Mouse (Mus musculus) kidney, embryonic 14.5 days (tissue): ENCODE measurements around the gene Dock6. TPM values are rescaled to one million over a fixed set of nuclear protein-coding genes. Genes with fewer than 3 reads are reported as not detected.
A peak's percentile ranks its signal among the peaks of the same experiment; 100 is the strongest.
"Not testable (repeated sequence)": the region's sequence is repeated elsewhere in the genome, so short reads cannot be mapped to it uniquely, and the experiment has no call there.

Experiments used
- ATAC-seq: fragments of 200-750 bp; cut with Nextera tagmentation; 2 replicates; pipeline ENCODE4 v1.8.0; 2017; ENCODE audit warnings: moderate number of reproducible peaks, mild to moderate bottlenecking, moderate TSS enrichment, moderate library complexity; ENCODE audit not compliant: low FRiP score, low TSS enrichment
- H3K27ac ChIP-seq: fragments of 300-500 bp; sonication (generic); 2 replicates; pipeline ENCODE4 v1.5.1; 2014; ENCODE audit warnings: low read depth, mild to moderate bottlenecking, low read length, moderate library complexity, mixed read lengths
- H3K27me3 ChIP-seq: fragments of 300-500 bp; sonication (generic); 2 replicates; pipeline ENCODE4 v1.6.1; 2014; ENCODE audit warnings: mild to moderate bottlenecking, low read length; ENCODE audit not compliant: control insufficient read depth, insufficient read depth
- H3K36me3 ChIP-seq: fragments of 300-500 bp; sonication (generic); 2 replicates; pipeline ENCODE4 v1.6.1; 2014; ENCODE audit warnings: low read length, mixed read lengths; ENCODE audit not compliant: control insufficient read depth, insufficient read depth
- H3K4me1 ChIP-seq: fragments of 300-500 bp; sonication (generic); 2 replicates; pipeline ENCODE4 v1.6.1; 2014; ENCODE audit warnings: low read length, mixed read lengths; ENCODE audit not compliant: control insufficient read depth, insufficient read depth
- H3K4me2 ChIP-seq: fragments of 300-500 bp; sonication (generic); replicated peaks from 2 replicates; pipeline ENCODE4 v1.6.1; 2014; ENCODE audit warnings: low read depth, mild to moderate bottlenecking, low read length
- H3K4me3 ChIP-seq: fragments of 300-500 bp; sonication (generic); 2 replicates; pipeline ENCODE4 v1.5.1; 2014; ENCODE audit warnings: mild to moderate bottlenecking, low read length
- H3K9ac ChIP-seq: fragments of 300-500 bp; sonication (generic); 2 replicates; pipeline ENCODE4 v1.6.1; 2014; ENCODE audit warnings: low read depth, mild to moderate bottlenecking, low read length, moderate library complexity
- H3K9me3 ChIP-seq: fragments of 300-500 bp; sonication (generic); 2 replicates; pipeline ENCODE4 v1.6.1; 2016; ENCODE audit warnings: low read length; ENCODE audit not compliant: control insufficient read depth
- WGBS: fragments of 180-500 bp; shearing (Covaris S2); extraction: QIAGEN DNeasy Blood & Tissue Kit; methylation state at CpG from one replicate; pipeline ENCODE4 v1.1.7; 2014; 5-methylcytosine and 5-hydroxymethylcytosine counted together
- polyA plus RNA-seq: library from polyadenylated mRNA; unstranded; fragments of >200 nt; fragmentation: Nextera tagmentation; extraction: Ambion mirVana; gene quantifications from 2 replicates; pipeline ENCODE4 v1.2.1, GENCODE M21; 2014

Gene Dock6
- 31.9 and 39.7 TPM in 2 replicates for polyA plus RNA-seq

DNA sequence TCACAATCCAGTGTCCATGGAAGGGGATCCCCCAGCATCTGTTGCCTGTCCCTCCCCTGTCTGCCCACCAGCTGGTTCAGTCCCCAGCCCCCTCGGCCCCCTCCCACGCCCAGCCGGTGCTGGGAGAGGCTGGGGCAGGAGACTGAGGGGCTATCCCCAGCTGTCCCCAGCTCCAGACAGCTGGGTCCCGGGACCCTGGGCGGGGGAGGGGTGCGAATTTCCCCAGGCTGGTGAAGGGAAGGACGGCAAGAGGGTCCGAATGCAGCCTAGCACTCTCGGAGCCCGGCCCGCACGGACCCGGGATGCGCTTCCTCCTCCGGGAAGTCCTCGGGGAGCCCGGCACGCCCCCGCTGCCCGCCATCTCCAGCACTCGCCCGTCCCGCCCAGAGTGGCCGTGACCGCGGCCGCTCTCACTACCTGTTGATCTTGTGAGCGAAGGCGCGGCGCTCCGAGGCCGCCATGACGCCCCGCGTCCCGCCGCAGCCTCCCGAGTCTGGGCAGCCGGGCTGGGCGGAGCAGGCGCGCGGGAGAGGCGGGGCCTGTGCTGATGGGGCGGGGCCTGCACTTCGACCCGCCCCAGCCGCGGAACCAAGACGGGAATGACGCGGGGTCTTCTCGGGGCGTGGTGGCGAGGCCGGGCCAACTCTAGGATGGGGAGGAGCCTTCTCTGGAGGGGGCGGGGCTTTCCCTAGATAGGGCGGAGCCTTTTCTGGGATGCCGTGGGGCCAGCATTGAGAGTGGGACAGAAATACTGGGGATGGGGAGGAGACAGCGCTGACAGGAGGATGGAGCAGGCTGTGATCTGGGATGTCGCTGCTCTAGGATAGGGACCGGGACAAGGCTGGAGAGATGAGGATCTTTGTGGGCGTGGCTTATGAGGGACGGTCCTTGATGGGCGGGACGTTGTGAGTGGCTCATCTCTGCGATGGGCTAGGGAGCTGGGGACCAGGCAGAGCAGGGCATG lies at the start of gene Dock6:
Gene Dock6, minus strand, starts transcription at position 508 of the 964 bp plus-strand sequence.
- WGBS, result under 1% methylated on average over 66 of the region's 68 CpGs
- Histone ChIP-seq H3K36me3 (no peaks in the 10 kb centered on the region), H3K4me2 (peak within 1 kb of the TSS; percentile 74), H3K27me3 (no peaks in the 10 kb centered on the region), H3K4me3 (peak within 1 kb of the TSS; percentile 84), H3K9me3 (no peaks in the 10 kb centered on the region), H3K9ac (peak within 1 kb of the TSS; percentile 78), H3K4me1 (peaks cover 28% of the 10 kb centered on the region), H3K27ac (peak within 1 kb of the TSS; percentile 57)
- ATAC-seq, result peak; percentile 92

DNA sequence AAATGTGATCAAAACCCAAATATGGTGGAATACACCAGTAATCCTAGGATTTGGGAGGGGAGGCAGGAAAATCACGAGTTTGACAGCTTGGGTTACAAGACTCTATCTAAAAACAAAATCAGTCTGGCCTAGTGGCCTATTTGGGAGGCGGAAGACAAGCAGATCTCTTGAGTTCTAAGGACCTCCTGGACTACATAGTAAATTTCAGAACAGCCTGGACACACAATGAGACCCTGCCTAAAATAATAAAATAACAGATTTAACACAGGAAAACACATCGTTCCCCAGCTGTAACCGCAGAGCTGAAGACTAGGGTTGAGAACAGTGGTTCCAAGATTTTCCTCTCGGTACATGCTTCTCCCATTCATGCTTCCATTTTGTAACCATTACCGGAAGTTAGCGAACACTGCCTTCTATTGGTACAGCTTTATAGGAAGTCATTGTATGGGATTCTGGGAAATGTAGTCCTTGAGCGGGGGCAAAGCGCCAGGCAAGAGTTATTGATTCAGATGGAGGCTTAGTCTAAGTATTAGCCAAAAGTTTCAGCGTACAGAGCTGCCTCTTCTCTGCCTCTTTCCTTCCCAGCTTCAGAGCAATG lies 48.9 kb upstream of the Dock6 start:
- WGBS, result 16% methylated on average over 10 of the region's 10 CpGs
- Histone ChIP-seq H3K9ac (no peak overlapping the region; the same call in 1 of the 2 replicates), H3K4me2 (peak overlapping the region; percentile 41), H3K4me3 (peak overlapping the region; percentile 40), H3K36me3 (no peaks in the 10 kb centered on the region), H3K27me3 (peaks cover 2% of the 10 kb centered on the region; the same call in 1 of the 2 replicates), H3K27ac (no peak overlapping the region), H3K9me3 (no peaks in the 10 kb centered on the region), H3K4me1 (no peaks in the 10 kb centered on the region)
- ATAC-seq, result peak; percentile 88

DNA sequence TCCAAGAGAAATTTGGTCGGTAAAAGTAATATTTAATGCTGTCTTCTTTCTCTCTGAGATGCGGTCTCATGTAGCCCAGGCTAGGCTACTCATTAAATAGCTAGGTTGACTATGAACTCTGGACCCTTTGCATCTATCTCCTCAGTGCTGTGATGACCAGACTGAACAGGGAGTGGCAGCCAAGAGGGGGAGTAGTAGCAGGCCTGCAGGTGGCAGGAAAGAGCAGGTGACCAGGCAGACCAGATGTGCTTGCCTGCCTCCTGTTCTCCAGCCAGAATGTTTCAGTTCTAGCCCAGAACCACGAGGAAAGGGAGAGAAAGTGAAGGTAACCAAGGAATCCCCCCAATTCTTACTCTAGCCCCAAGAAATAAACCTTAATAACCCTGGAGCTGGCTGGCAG lies 36.8 kb upstream of the Dock6 start:
- ATAC-seq, result no peak
- H3K27ac ChIP-seq, result no peak overlapping the region
- no peaks in the 10 kb centered on the region for H3K27me3 ChIP-seq
- H3K9ac ChIP-seq, result no peak overlapping the region
- H3K36me3 ChIP-seq, result no peaks in the 10 kb centered on the region
- no peak overlapping the region for H3K4me3 ChIP-seq
- H3K4me1 ChIP-seq, result no peaks in the 10 kb centered on the region
- H3K4me2 ChIP-seq, result no peak overlapping the region
- 64% methylated on average over 3 of the region's 3 CpGs for WGBS
- no peaks in the 10 kb centered on the region for H3K9me3 ChIP-seq

DNA sequence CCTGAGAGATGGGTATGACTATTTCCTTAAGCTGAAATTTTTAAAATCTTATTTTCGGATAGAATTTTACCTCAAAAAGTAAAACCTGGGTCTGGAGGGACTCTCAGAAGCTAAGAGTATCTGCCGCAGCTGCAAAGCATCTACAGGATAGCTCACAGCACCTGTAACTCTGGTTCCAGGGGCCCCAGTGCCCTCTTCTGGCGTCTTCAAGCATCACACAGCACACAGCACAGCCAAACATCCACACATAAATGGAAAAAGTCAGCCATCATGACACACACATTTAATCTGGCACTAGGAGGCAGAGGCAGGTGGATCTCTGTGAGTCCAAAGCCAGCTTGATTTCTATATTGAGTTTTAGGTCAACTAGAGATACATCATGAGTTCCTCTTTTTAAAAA lies 24.2 kb upstream of the Dock6 start:
- 51% methylated on average over 3 of the region's 3 CpGs for WGBS
- Histone ChIP-seq H3K4me2 (no peak overlapping the region), H3K9ac (no peak overlapping the region), H3K4me1 (no peaks in the 10 kb centered on the region), H3K27ac (no peak overlapping the region), H3K9me3 (no peaks in the 10 kb centered on the region), H3K27me3 (no peaks in the 10 kb centered on the region), H3K4me3 (no peak overlapping the region), H3K36me3 (no peaks in the 10 kb centered on the region)
- ATAC-seq, result no peak

DNA sequence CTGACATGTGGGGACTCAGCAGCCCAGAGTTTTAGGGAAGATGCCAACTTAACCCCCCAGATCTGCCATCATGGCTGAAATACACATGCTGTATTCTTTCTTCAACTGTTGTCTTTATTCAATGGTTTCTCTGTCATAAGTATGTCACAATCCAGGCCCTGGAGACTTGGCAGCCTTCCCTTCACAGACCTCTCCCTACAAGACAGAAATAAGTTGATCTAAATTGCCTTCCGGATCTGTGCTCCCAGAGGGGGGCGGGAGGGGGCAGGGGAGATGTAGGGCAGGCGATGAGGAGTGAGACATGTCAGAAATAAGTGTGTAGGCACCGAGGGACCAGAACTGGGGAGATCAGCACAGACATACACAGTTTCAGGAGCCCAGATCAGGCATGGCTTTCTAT lies 19.8 kb upstream of the Dock6 start:
- 65% methylated on average over 4 of the region's 4 CpGs for WGBS
- Histone ChIP-seq H3K4me2 (no peak overlapping the region), H3K27me3 (no peaks in the 10 kb centered on the region), H3K4me1 (no peaks in the 10 kb centered on the region), H3K27ac (no peak overlapping the region), H3K9ac (no peak overlapping the region), H3K36me3 (no peaks in the 10 kb centered on the region), H3K9me3 (no peaks in the 10 kb centered on the region), H3K4me3 (no peak overlapping the region)
- no peak for ATAC-seq

DNA sequence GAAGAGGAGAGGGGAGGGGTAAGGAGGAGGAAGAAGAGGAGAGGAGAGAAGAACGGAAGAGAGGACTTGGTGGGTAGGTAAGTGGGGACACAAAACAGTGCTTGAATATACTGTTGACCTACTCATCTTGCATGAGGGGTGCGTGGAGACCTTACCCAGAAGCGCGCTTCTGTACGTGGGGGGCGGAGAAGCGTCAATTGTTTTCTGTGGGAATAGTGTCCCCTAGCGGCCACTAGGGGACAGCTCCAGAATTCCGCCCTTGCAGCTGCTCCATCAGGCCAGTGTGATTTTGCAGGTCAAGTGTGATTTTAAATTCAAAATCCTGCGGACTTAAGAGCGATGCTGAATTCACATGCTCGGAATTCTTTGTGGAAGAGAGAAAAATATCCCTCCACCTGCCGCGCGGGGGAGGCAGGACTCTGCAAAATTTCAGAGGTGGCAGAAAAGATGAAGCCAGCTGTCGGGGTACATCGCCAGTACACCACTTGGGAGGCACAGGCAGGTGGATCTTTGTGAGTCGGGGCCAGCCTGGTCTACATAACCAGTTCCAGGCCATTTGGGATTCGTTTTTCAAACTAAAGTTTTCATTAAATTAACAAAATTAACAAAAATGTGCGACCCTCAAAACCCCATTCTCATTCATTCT lies 18.6 kb upstream of the Dock6 start:
- no peak overlapping the region for H3K27ac ChIP-seq
- no peaks in the 10 kb centered on the region for H3K36me3 ChIP-seq
- ATAC-seq, result peak; percentile 47; the same call in 1 of the 2 replicates
- H3K4me2 ChIP-seq, result peak overlapping the region; percentile 26
- 18% methylated on average over 20 of the region's 20 CpGs for WGBS
- no peak overlapping the region for H3K9ac ChIP-seq
- 0 out of 2 replicates have a peak, but pooled peaks cover 4% of the 10 kb centered on the region for H3K4me1 ChIP-seq
- H3K27me3 ChIP-seq, result no peaks in the 10 kb centered on the region
- no peak overlapping the region for H3K4me3 ChIP-seq
- no peaks in the 10 kb centered on the region for H3K9me3 ChIP-seq

DNA sequence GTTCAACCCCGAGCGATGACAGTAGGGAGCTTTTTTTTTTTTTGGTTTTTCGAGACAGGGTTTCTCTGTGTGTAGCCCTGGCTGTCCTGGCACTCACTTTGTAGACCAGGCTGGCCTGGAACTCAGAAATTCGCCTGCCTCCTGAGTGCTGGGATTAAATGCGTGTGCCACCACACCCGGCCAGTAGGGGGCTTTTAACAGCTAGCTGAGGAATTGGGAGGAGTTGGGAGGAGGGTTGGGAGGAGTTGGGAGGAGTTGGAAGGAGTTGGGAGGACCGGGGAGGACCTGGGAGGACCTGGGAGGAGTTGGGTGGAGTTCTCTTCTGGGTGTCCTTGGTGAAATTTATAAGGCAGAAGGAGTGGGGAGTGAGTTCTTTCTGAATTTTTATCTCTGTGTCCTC lies 16.9 kb upstream of the Dock6 start:
- H3K4me2 ChIP-seq, H3K4me3 ChIP-seq, ATAC-seq, H3K9me3 ChIP-seq, H3K27ac ChIP-seq, H3K9ac ChIP-seq, H3K27me3 ChIP-seq, H3K36me3 ChIP-seq, H3K4me1 ChIP-seq: not testable (repeated sequence)
- WGBS, result 60% methylated on average over 7 of the region's 7 CpGs

DNA sequence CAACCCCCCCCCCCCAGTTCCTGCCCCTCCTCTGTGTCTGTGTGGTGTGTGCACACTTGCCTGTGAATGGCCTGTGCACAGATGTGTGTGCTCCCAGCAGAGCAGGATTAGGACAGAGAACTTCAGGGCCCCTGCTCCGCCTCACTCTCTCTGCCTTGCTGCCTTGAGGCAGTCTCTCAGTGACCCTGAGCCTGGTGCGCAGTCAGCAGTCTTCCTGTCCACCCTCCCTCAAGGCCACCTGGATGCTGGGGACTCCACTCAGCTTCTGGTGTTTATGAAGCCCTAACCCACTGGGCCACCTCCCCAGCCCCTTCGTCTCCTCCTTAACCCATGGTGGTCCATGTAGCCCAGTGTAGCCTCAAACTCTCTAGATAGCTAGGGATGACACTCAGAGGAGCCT lies 15.3 kb upstream of the Dock6 start:
- Histone ChIP-seq H3K4me3 (no peak overlapping the region), H3K27ac (no peak overlapping the region), H3K4me1 (0 out of 2 replicates have a peak, but pooled peaks cover 4% of the 10 kb centered on the region), H3K9ac (no peak overlapping the region), H3K4me2 (no peak overlapping the region), H3K9me3 (no peaks in the 10 kb centered on the region), H3K36me3 (no peaks in the 10 kb centered on the region), H3K27me3 (no peaks in the 10 kb centered on the region)
- 0 out of 2 replicates have a peak, but pooled peaks have one; percentile 14 for ATAC-seq
- 65% methylated on average over 3 of the region's 3 CpGs for WGBS
